Mouse (Mus musculus) frontal cortex, adult (tissue): ENCODE measurements around the gene Fcrl5.
A peak's percentile ranks its signal among the peaks of the same experiment; 100 is the strongest.

Experiments used
- ATAC-seq: cut with Nextera tagmentation; 2 replicates; pipeline ENCODE4 v1.9.2; 2017; ENCODE audit warnings: mild to moderate bottlenecking, moderate library complexity, mixed read lengths; ENCODE audit not compliant: low TSS enrichment

Fcrl5 gene

GRCm38 (mm10) chr3:87500088-87501055 is 64.8 kb downstream of the Fcrl5 start:
- 0 out of 2 replicates have a peak, but pooled peaks have one; percentile 45 for ATAC-seq

- ATAC-seq: no peak
Measured at GRCm38 (mm10) chr3:87501151-87501550, 65.6 kb downstream of the Fcrl5 start.

GRCm38 (mm10) chr3:87502771-87503170 is 67.2 kb downstream of the Fcrl5 start:
- no peak for ATAC-seq

- ATAC-seq: peak; percentile 48; the same call in 1 of the 2 replicates
Measured at GRCm38 (mm10) chr3:87504330-87504729, 68.8 kb downstream of the Fcrl5 start.

- ATAC-seq: no peak
Measured at GRCm38 (mm10) chr3:87504749-87505425, 69.3 kb downstream of the Fcrl5 start.

GRCm38 (mm10) chr3:87506456-87507416 is 71.2 kb downstream of the Fcrl5 start:
- no peak for ATAC-seq

GRCm38 (mm10) chr3:87508205-87508901 is 72.8 kb downstream of the Fcrl5 start:
- ATAC-seq: peak; percentile 97

- ATAC-seq: no peak
Measured at GRCm38 (mm10) chr3:87509061-87509460, 73.5 kb downstream of the Fcrl5 start.

- ATAC-seq: no peak
Measured at GRCm38 (mm10) chr3:87510832-87511231, 75.3 kb downstream of the Fcrl5 start.

GRCm38 (mm10) chr3:87511971-87512765 is 76.6 kb downstream of the Fcrl5 start:
- ATAC-seq: no peak

GRCm38 (mm10) chr3:87515567-87516081 is 80.1 kb downstream of the Fcrl5 start:
- no peak for ATAC-seq

GRCm38 (mm10) chr3:87518425-87518824 is 82.9 kb downstream of the Fcrl5 start:
- no peak for ATAC-seq

GRCm38 (mm10) chr3:87521126-87521525 is 85.6 kb downstream of the Fcrl5 start:
- ATAC-seq: no peak

- no peak for ATAC-seq
Measured at GRCm38 (mm10) chr3:87521833-87522232, 86.3 kb downstream of the Fcrl5 start.

- no peak for ATAC-seq
Measured at GRCm38 (mm10) chr3:87523701-87524100, 88.1 kb downstream of the Fcrl5 start.

GRCm38 (mm10) chr3:87525043-87525836 is 89.7 kb downstream of the Fcrl5 start, which contains the start of gene Etv3:
TSS of gene Etv3 (plus strand) at chr3:87525407.
- peak; percentile 99 for ATAC-seq

- no peak for ATAC-seq
Measured at GRCm38 (mm10) chr3:87525837-87526570, 90.4 kb downstream of the Fcrl5 start.

GRCm38 (mm10) chr3:87527139-87527538 is 91.6 kb downstream of the Fcrl5 start:
- ATAC-seq: no peak
